Mouse (Mus musculus): Measurements from ENCODE around the gene Il23a.
"Not testable (repeated sequence)": the region's sequence is repeated elsewhere in the genome, so short reads cannot be mapped to it uniquely, and the experiment has no call there.

The Il23a gene

DNA sequence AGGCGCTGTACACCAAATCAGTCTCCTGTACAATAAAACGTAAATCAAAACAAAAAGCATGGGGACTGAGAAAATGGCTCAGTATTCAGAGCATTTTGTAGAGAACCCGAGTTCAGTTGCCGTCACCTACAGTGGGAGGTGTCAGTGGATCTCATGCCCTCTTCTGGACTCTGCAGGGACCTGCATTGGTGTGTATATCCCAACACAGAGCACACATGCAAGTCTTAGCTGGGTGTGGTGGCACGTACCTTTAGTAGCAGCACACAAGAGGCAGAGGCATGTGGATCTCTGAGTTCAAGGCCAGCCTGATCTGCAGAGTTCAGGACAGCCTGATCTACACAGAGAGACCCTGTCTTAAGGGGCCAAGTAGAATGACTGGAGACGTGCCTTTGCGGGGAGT lies 11.1 kb upstream of the Il23a start:
- DNase-seq (ENCODE audit: low read depth, low spot score), result no peak

- DNase-seq (ENCODE audit: low read depth, low spot score), result peak; percentile 99
Measured at GRCm38 (mm10) chr10:128303126-128304021, 4.8 kb upstream of the Il23a start, which contains the start of gene Pan2. Gene Pan2 (plus strand): TSS chr10:128303335.

GRCm38 (mm10) chr10:128302785-128303125 lies 4.2 kb upstream of the Il23a start:
- DNase-seq (ENCODE audit: low read depth, low spot score), result no peak

DNA sequence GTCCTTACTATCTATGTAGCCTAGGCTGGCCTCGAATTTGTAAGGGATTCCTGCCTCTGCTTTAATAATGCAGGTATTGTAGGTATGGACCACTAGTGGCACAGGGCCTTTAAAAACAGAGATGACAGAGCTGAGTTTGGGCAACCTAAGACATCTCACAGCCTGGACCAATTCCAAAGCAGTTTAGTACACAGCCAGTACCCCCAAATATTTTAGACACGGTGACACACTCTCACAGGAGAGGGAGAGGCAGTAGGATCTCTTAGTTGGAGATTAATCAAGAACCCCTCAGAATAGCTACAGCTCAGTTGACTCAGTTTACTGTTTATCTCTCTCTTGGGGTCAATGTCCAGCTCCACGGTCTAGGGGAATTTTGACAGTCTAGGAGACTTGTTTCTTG lies 3.8 kb upstream of the Il23a start:
- DNase-seq (ENCODE audit: low read depth, low spot score), result no peak

GRCm38 (mm10) chr10:128298243-128298642 lies 309 bp downstream of the Il23a start:
- DNase-seq (ENCODE audit: low read depth, low spot score), result no peak

DNA sequence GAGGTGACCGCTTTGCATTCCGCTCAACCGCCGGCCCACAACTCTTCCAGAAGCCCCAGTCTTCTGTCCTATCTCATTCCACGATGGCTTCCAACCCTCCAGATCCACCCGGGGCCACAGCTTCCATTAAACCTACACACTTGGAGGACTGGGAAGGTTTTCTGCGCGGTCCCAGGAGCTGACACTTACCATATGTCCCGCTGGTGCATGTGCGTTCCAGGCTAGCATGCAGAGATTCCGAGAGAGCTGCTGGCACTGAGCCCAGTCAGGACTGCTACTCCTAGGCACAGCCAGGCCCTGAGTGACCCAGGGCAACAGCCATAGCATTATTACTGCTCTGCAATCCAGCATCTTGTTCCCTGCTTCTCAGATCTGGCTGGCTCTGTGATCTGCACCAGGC lies 930 bp downstream of the Il23a start:
- DNase-seq (ENCODE audit: low read depth, low spot score), result no peak

DNA sequence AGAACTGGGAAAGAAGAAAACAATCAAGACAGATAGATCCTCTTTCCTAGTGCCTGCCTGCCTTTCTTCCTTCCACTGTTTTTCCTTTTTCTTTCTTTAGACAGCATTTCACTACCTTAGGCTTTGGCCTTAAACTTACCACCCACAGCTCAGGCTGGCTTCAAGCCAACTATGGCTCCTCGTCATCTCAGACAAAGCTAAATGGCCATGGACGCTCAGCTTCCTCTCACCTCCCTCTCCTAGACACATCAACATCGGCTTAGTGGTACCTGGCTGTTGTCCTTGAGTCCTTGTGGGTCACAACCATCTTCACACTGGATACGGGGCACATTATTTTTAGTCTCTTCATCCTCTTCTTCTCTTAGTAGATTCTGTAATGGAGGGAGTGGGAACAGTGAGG lies 1.3 kb downstream of the Il23a start:
- no peak for DNase-seq (ENCODE audit: low read depth, low spot score)

DNA sequence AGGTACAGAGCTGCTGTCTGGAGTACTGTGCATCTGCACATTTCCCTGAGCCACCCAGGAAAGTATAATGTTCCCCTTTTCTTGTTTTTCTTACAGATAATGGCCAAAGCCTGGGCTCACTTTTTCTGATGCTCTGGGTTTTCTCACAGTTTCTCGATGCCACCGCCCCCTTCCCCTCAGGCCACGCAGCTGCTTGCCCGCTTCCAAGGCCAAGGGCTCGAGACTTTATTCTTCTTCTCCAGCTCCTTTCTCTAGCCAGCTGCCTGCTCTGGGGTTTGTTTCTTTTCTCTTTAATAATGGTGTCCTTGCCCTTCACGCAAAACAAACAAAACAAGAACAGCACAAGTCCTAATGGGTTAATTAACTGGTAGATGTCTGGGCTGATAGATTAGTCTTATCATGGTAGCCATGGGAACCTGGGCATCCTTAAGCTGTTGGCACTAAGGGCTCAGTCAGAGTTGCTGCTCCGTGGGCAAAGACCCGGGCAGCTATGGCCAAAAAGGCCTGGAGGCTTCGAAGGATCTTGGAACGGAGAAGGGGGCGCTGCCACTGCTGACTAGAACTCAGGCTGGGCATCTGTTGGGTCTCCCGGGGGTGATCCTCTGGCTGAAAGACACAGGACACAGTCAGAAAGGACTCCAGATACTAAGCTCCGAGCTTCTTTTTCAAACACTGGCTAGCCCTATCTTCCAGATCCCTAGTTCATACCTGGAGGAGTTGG lies 2.0 kb downstream of the Il23a start:
- DNase-seq (ENCODE audit: low read depth, low spot score), result no peak

- DNase-seq (ENCODE audit: low read depth, low spot score), result not testable (repeated sequence)
Measured at GRCm38 (mm10) chr10:128290594-128290993, 8.0 kb downstream of the Il23a start.

- peak; percentile 65 for DNase-seq (ENCODE audit: low read depth, low spot score)
Measured at GRCm38 (mm10) chr10:128283604-128284579, 14.7 kb downstream of the Il23a start.

- DNase-seq (ENCODE audit: low read depth, low spot score), result no peak
Measured at GRCm38 (mm10) chr10:128282886-128283450, 15.6 kb downstream of the Il23a start.

DNA sequence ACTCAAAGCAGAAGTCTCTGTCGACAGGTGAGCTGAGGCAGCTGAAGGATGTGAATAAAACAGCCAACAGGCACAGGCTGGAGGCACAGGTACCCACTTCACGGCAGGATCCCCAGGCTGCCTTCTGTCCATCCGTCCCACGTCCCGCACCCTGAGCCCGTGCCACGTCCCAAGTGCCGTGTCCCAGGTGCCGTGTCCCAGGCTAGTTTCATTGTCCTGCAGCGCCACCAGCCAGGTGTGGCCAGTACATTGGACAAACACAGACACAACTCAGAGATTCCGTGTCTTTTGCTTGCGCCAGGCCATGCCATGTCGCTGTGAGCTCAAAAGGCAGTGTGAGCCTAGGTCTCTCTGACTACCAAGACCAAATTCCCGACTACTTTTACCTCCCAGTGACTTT lies 16.9 kb downstream of the Il23a start:
- DNase-seq (ENCODE audit: low read depth, low spot score), result no peak

GRCm38 (mm10) chr10:128280943-128281342 lies 17.6 kb downstream of the Il23a start:
- DNase-seq (ENCODE audit: low read depth, low spot score), result no peak

- no peak for DNase-seq (ENCODE audit: low read depth, low spot score)
Measured at GRCm38 (mm10) chr10:128278158-128278557, 20.4 kb downstream of the Il23a start.

DNA sequence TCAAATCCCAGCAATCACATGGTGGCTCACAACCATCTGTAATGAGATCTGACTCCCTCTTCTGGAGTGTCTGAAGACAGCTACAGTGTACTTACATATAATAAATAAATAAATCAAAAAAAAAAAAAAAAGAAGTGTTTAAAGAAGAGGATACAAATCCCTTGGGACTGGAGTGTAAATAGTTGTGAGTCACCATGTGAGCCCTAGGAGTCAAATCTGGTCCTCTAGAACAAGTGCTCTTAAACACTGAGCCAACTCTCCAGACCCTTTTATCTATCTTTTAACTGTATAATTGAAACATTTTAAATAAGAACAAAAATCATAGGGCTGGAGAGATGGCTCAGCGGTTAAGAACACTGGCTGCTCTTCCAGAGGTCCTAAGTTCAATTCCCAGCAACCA lies 23.2 kb downstream of the Il23a start:
- DNase-seq (ENCODE audit: low read depth, low spot score), result not testable (repeated sequence)

DNA sequence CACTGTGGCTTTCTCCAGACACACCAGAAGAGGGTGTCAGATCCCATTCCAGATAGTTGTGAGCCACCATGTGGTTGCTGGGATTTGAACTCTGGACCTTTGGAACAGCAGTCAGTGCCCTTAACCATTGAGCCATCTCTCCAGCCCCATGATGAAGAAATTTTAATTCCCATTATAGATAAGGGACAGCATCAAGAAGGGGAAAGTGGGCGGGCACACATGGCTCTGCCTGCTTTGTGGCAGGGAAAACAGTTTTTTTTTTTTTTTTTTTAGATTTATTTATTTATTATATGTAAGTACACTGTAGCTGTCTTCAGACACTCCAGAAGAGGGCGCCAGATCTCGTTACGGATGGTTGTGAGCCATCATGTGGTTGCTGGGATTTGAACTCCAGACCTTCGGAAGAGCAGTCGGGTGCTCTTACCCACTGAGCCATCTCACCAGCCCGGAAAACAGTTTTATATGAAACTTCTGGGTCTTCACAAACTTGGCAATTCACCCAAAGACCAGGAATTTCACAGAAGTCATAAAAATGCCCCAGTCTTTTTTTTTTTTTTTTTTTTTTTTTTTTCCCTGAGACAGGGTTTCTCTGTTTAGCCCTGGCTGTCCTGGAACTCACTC lies 25.6 kb downstream of the Il23a start:
- DNase-seq (ENCODE audit: low read depth, low spot score), result not testable (repeated sequence)

DNA sequence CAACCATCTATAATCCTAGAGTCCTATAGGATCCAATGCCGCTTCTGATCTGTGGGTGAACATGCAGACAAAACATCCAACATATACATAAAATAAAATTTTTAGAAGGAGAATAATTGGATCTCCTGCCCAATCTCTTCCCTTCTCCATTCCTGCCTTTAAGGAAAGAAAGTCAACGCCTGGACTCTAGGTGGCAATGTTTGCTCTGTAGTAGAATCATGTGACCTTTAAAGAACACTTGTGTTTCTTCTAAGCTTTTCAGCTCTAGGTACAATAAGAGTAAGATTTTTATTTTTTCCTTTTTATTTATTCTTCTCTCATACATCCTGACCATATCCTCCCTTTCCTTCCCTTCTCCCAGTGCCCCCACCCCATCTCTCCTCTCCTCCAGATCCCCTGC lies 26.7 kb downstream of the Il23a start:
- DNase-seq (ENCODE audit: low read depth, low spot score), result no peak

DNA sequence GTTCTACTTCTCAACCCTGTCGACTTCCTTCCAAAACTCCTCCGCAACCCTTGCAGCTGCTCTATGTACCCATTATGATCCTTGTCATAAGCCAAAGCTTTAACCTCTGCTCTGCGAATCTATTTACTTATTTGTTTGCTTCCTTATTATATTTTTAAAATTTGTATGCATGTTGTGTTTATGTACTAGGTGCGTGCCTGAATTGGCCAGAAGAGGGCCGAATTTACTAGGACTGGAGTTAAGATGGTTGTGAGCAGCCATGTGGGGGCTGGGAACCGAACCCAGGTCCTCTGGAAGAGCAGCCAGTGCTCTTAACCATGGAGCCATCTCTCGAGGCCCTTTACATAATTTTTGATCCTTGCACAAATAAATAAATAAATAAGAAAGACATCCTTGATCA lies 27.7 kb downstream of the Il23a start:
- DNase-seq (ENCODE audit: low read depth, low spot score), result no peak

DNA sequence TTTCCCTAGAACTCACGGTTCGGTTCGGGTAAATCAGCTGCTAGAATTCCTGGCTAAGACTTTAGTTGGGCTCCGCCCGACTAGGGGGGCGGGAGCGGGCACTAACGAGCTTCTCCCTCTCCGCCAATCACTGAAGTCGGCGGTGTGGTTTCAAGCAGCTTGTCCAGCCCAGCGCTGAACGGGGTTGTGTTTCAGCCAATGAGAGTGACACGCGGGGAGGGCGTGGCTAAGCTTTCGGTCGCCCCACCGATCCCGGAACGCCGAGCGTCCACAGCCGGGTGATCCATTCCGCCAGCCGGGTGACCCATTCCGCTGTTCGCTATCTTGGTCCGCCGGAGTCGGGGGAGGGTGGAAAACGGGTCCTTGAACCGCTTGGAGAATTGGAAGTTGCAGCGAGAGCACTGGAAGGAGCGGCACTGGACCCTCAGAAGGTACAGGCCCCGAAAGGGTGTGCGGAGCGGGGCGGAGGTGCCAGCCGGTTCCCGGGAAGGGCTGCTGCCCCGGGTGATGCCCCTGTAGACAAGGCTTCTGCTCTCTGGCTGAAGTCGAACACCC lies 28.2 kb downstream of the Il23a start, which contains the start of gene Stat2:
Gene Stat2, plus strand, starts transcription at position 273 of the 555 bp plus-strand sequence.
- peak; percentile 95 for DNase-seq (ENCODE audit: low read depth, low spot score)

DNA sequence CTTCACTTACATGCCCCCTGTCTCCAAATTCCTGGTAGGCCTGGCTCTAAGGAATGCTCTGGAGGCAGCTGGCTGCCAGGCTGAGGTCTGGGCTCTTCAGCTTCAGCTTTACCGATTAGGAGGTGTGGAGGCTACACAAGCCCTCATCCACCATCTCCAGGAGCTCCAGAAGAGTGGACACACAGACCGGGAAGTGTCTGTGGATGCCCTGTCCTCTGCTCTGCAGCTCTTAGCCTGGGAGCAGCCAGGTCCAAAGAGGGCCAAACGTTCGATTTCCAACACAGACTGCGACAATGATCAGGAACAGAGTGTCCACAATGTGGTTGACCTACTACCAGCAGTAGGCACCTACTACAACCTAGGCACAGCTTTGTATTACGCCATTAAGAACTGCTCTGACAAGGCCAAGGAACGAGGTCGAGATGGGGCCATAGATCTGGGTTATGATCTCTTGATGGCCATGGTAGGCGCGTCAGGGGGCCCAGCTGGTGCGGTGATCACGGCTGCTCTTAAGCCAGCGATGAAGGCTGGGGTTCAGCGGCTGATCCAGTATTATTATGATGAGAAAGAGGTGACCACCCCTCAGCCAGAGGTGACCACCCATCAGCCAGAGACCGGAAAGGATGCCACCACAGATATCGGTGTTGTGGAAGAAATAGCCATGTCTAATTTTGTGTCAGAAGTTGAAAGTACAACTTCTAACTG lies 29.2 kb downstream of the Il23a start:
- DNase-seq (ENCODE audit: low read depth, low spot score), result no peak
